26 mouse cellular contexts compared by ENCODE assay signal in the genomic region with DNA sequence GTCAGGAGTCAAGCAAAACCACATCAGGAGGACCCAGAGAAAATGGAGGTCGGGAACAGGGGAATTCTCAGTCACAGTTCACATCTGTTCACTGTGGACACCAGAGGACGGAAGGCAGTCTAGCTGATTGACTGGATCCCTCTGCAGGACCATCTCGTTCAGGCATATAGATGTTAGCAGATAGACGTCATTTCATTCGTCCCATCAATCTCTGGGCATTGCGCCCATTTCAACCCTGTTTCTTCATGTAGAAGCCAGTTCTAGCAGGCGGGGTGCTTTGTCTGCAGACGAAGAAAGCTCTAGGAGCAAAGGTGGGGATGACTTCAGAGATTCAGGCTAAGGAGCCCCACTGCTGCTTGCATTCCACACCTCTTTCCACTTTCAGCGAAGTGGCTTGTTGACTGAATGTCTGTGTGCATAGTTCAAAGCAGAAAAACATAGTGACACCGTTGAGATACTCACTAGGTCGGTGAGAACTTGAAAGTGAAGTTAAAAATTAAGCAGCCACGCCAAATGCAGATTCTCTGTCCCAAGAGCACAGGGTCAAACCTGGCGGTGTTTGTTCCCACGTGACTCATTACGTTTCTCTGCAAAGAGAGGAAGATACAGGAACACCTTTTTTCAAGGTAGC. TPM values are rescaled to one million over a fixed set of nuclear protein-coding genes. Genes with fewer than 3 reads are reported as not detected.
A peak's percentile ranks its signal among the peaks of the same experiment; 100 is the strongest.
DNase-seq lines count a peak whose midpoint lies in the region; ATAC-seq and TF ChIP-seq lines count a peak whose summit lies in the region.
"Had no signal": no experiment of that assay in that cellular context is flagged by ENCODE, and none has a peak within 500 bp of the region (broad histone marks: within the 10 kb centered on the region; RNA-seq: fewer than 3 reads in every experiment).

A gene (plus strand): TSS at position 572 of the 631 bp plus-strand sequence.

- no peaks in the 10 kb centered on the region for H3K79me2 ChIP-seq in CH12.LX (replicated peaks; ENCODE audit: control insufficient read depth, extremely low read depth, insufficient read depth, poor library complexity, severe bottlenecking)

- no peak for ATAC-seq in hindbrain, embryonic 12.5 days (ENCODE audit: low FRiP score)
- ATAC-seq: forebrain, embryonic 15.5 days; hindbrain, embryonic 16.5 days had no signal

- H3K27ac ChIP-seq in layer of hippocampus, adult 2 months, result peak within 1 kb of the TSS; percentile 59; the same call in 1 of the 2 replicates
- H3K27ac ChIP-seq in CH12.LX (ENCODE audit: insufficient read depth, low read depth), result no peak within 1 kb of the TSS
- H3K27ac ChIP-seq in hindbrain, embryonic 12.5 days, result no peak within 1 kb of the TSS
- H3K27ac ChIP-seq: forebrain, embryonic 15.5 days; heart, embryonic 13.5 days; limb, embryonic 13.5 days had no signal

- no peaks in the 10 kb centered on the region for H3K9me3 ChIP-seq in CH12.LX (replicated peaks; ENCODE audit: low read length)
- H3K9me3 ChIP-seq in hindbrain, embryonic 12.5 days (replicated peaks), result no peaks in the 10 kb centered on the region
- H3K9me3 ChIP-seq: forebrain, embryonic 15.5 days; G1E; heart, embryonic 13.5 days; limb, embryonic 13.5 days had no signal

- in situ Hi-C loops in CH12.LX (cut with MboI; ENCODE audit: low pct_ligation_motif_present, low pct_unique_long_range_greater_than_20kb, low sequenced_read_pairs), result no loop called here

- no peak for TF ChIP-seq EP300 in CH12.LX (IDR thresholded peaks at IDR 0.05; ENCODE audit: low read length)

- H3K4me2 ChIP-seq in CH12.LX (ENCODE audit: insufficient read depth, low read depth, poor library complexity, severe bottlenecking), result peak within 1 kb of the TSS; percentile 26
- no peak within 1 kb of the TSS for H3K4me2 ChIP-seq in hindbrain, embryonic 12.5 days (replicated peaks)
- H3K4me2 ChIP-seq: forebrain, embryonic 15.5 days; heart, embryonic 13.5 days; limb, embryonic 13.5 days had no signal

- no peak for TF ChIP-seq RAD21 in CH12.LX (IDR thresholded peaks at IDR 0.05; ENCODE audit: low read depth, low read length)

- no peaks in the 10 kb centered on the region for H3K36me3 ChIP-seq in CH12.LX (replicated peaks in 1 of 2; ENCODE audit: control insufficient read depth in 1 of 2, insufficient read depth in 1 of 2, low read length in 1 of 2)
- no peaks in the 10 kb centered on the region for H3K36me3 ChIP-seq in hindbrain, embryonic 12.5 days
- H3K36me3 ChIP-seq: forebrain, embryonic 15.5 days; G1E; heart, embryonic 13.5 days; limb, embryonic 13.5 days had no signal

- WGBS in large intestine, adult 2 months, result 35% methylated on average over 15 of the region's 15 CpGs
- 91% methylated on average over 15 of the region's 15 CpGs for WGBS in hindbrain, embryonic 12.5 days

- no peak within 1 kb of the TSS for H3K4me3 ChIP-seq in layer of hippocampus, adult 2 months
- H3K4me3 ChIP-seq in CH12.LX (replicated peaks in 1 of 3; ENCODE audit: low read depth in 2 of 3, low read length in 2 of 3, poor library complexity in 1 of 3), result no peak within 1 kb of the TSS
- H3K4me3 ChIP-seq in hindbrain, embryonic 12.5 days, result no peak within 1 kb of the TSS
- H3K4me3 ChIP-seq: erythroblast, embryonic 14.5 days; forebrain, embryonic 15.5 days; heart, embryonic 13.5 days; limb, embryonic 13.5 days; myocyte had no signal

- TF ChIP-seq POLR2A in CH12.LX (IDR thresholded peaks at IDR 0.05; ENCODE audit: low read depth, low read length), result no peak

- H3K9ac ChIP-seq in CH12.LX (ENCODE audit: insufficient read depth, low read depth), result no peak within 1 kb of the TSS
- H3K9ac ChIP-seq in hindbrain, embryonic 12.5 days, result no peak within 1 kb of the TSS
- H3K9ac ChIP-seq: forebrain, embryonic 15.5 days; heart, embryonic 13.5 days; limb, embryonic 13.5 days had no signal

- H3K27me3 ChIP-seq in CH12.LX (replicated peaks), result no peaks in the 10 kb centered on the region
- no peaks in the 10 kb centered on the region for H3K27me3 ChIP-seq in hindbrain, embryonic 12.5 days
- H3K27me3 ChIP-seq: forebrain, embryonic 15.5 days; heart, embryonic 13.5 days; limb, embryonic 13.5 days had no signal

- TF ChIP-seq CTCF in layer of hippocampus, adult 2 months (conservative IDR thresholded peaks at IDR 0.05), result no peak
- no peak for TF ChIP-seq CTCF in CH12.LX (conservative IDR thresholded peaks at IDR 0.05 in 1 of 2, IDR thresholded peaks at IDR 0.05 in 1 of 2; ENCODE audit: low read depth in 2 of 2, low read length in 2 of 2)

- peaks cover 4 to 5% of the 10 kb centered on the region in 2 experiments; a peak in 2 of 4 replicates for H3K4me1 ChIP-seq in CH12.LX (ENCODE audit: control insufficient read depth in 1 of 2, insufficient read depth in 2 of 2)
- H3K4me1 ChIP-seq in hindbrain, embryonic 12.5 days, result no peaks in the 10 kb centered on the region
- H3K4me1 ChIP-seq: forebrain, embryonic 15.5 days; limb, embryonic 13.5 days had no signal

- dilution Hi-C loops in CH12.LX (cut with MboI; ENCODE audit: extremely low pct_ligation_motif_present, extremely low pct_unique_long_range_greater_than_20kb, low sequenced_read_pairs), result no loop called here

- no peak for DNase-seq in layer of hippocampus, adult 2 months (ENCODE audit: low spot score in 2 of 2)
- DNase-seq in layer of hippocampus, postnatal 25 days (ENCODE audit: extremely low spot score in 1 of 2, low spot score in 1 of 2), result no peak
- DNase-seq in CH12.LX (ENCODE audit: extremely low read depth), result no peak
- peak; percentile 8 for DNase-seq in NIH3T3 (ENCODE audit: low read depth)
- peak; percentile 43 for DNase-seq in large intestine, adult 2 months (ENCODE audit: low read depth, low spot score)
- DNase-seq in frontal cortex, postnatal 10 days (ENCODE audit: low spot score in 2 of 2), result no peak
- no peak for DNase-seq in adipocyte (ENCODE audit: low spot score)
- DNase-seq: cerebellum, adult 11-12 months; heart, postnatal 36 days; midbrain, embryonic 14.5 days; right cerebral cortex, adult 18-20 months; thymus, postnatal 4 days had no signal

TF ChIP-seq in CH12.LX, 34 proteins besides CTCF, POLR2A, EP300 and RAD21:
- TF ChIP-seq ELF1 (IDR thresholded peaks at IDR 0.05; ENCODE audit: low read depth, low read length) (no peak), ZMIZ1 (IDR thresholded peaks at IDR 0.05; ENCODE audit: low read depth, low read length) (no peak), ETS1 (conservative IDR thresholded peaks at IDR 0.05; ENCODE audit: low read depth, low read length) (no peak), BHLHE40 (IDR thresholded peaks at IDR 0.05; ENCODE audit: low read depth, low read length) (no peak)

RNA-seq across cellular contexts. Expression of the gene that starts here (rescaled TPM):
- total RNA-seq in layer of hippocampus, adult 2 months (2021), result under 1 TPM in 1 of 2 experiments, not detected in 1; 0.10 TPM
- under 1 TPM in 1 of 2 experiments, not detected in 1; 0.12 TPM for total RNA-seq in layer of hippocampus, postnatal 25 days (2021)
- total RNA-seq in CH12.LX (2012; rRNA removed) (0.04 TPM in 1 of 2 replicates, not detected in the other), CH12.LX (2014; rRNA removed) (not detected in 2 replicates)
- not detected in 2 replicates for polyA plus RNA-seq in CH12.LX (2012; ENCODE audit: insufficient read length, low read depth)
- polyA plus RNA-seq in large intestine, adult 2 months (2012; rRNA removed), result 0.07 TPM in 1 of 2 replicates, not detected in the other
- polyA plus RNA-seq in hindbrain, embryonic 12.5 days (2016; fragmentation: Nextera tagmentation; extraction: Ambion mirVana), result not detected in 2 replicates
- total RNA-seq: adrenal gland, adult 18-20 months; common myeloid progenitor, adult 5-6 weeks; heart, postnatal 36 days; left cerebral cortex, adult 8-10 months; megakaryocyte progenitor cell, adult 5-6 weeks had no signal
- polyA plus RNA-seq: embryonic facial prominence, embryonic 11.5 days; erythroblast, embryonic 14.5 days; forebrain, embryonic 15.5 days; G1E; heart, embryonic 13.5 days; hindbrain, embryonic 16.5 days; limb, embryonic 13.5 days; midbrain, embryonic 14.5 days; myocyte; small intestine, adult 2 months had no signal

Comparison
In these comparisons a context has a peak if more than half of its experiments do, and no peak if none do; other contexts are left out.
1. Peak in DNase-seq in large intestine, adult 2 months; RNA of the gene not detected or under 1 TPM.